8 mouse cellular contexts compared by ENCODE assay signal in the genomic region with DNA sequence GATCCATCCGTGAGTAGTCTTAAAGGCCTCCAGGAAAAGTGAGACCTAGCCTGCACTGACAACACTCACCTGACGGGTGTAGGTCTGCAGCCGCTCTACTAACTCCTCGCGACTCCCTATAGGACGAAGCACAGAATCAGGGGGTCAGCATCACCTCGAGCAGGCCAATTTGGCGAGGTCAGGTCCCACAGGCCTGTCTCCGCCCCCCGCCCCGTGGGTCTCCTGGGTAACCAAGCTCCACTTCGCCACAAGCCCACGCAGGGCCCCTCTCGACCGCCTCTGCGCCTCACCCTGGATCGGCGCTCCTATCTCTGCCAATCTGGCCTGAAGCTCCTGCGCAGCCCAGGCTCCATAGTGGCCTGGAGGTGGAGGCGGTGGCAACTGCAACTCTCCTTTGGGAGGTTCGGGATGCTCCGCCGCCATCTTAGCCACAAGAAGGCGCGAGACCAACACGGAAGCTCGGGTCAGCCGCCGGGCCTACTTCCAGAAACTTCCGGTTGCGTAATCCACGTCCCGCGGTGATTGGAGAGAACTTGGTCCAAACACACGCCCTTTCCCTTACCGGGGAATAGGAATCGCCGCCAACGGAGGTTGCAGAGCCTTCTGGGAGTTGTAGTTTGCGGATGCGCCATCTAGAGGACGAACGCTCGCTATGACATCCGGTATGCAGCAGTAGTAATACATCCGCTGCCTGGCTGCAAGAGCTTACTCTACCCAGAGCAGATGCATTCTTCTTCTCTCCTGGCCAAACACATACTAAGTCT. TPM values are rescaled to one million over a fixed set of nuclear protein-coding genes. Genes with fewer than 3 reads are reported as not detected.
A peak's percentile ranks its signal among the peaks of the same experiment; 100 is the strongest.
DNase-seq lines count a peak whose midpoint lies in the region; ATAC-seq and TF ChIP-seq lines count a peak whose summit lies in the region.

TSS of gene Sf3b2 (minus strand) at position 484 of the 764 bp plus-strand sequence.

- peak; percentile 79 for TF ChIP-seq CTCF in lung, adult 2 months (IDR thresholded peaks at IDR 0.05; ENCODE audit: insufficient read depth, low read length)

- intact Hi-C loops in heart, postnatal 25 days (cut with DNase I), result loop anchor here (2.0 to 5.0 kb wide), 2 partner anchors 20 to 188 kb away; partner anchors contain the start of gene Rab1b

- no peaks in the 10 kb centered on the region for H3K27me3 ChIP-seq in forebrain, embryonic 15.5 days

- DNase-seq in ES-E14 (ENCODE audit: low read depth, low spot score), result peak; percentile 99
- peak; percentile 99 for DNase-seq in cerebellum, adult 11-12 months
- DNase-seq in heart, postnatal 25 days (ENCODE audit: low spot score), result peak; percentile 97
- DNase-seq in layer of hippocampus, adult 18-20 months (ENCODE audit: low spot score in 2 of 2), result peak; percentile 99 to 100
- DNase-seq in lung, adult 2 months, result peak; percentile 98
- peak; percentile 97 to 98 for DNase-seq in thymus, adult 18-20 months

- H3K9me3 ChIP-seq in ES-E14 (ENCODE audit: control insufficient read depth, insufficient read depth, low read depth, low read length), result no peaks in the 10 kb centered on the region
- H3K9me3 ChIP-seq in forebrain, embryonic 15.5 days, result no peaks in the 10 kb centered on the region

- peak; percentile 97 for ATAC-seq in forebrain, embryonic 15.5 days (replicated peaks)
- peak; percentile 97 for ATAC-seq in neutrophil, adult 5-6 weeks (ENCODE audit: extremely low read depth, insufficient number of reproducible peaks, low FRiP score, poor library complexity, severe bottlenecking)

- H3K4me3 ChIP-seq in ES-E14 (ENCODE audit: insufficient read depth in 1 of 2, low read depth in 1 of 2, low read length in 2 of 2, poor library complexity in 1 of 2, severe bottlenecking in 1 of 2), result peak within 1 kb of the TSS; percentile 97 to 100
- H3K4me3 ChIP-seq in forebrain, embryonic 15.5 days, result peak within 1 kb of the TSS; percentile 74
- peak within 1 kb of the TSS; percentile 95 for H3K4me3 ChIP-seq in lung, adult 2 months (replicated peaks; ENCODE audit: extremely low read depth, low read depth, low read length)

- peak within 1 kb of the TSS; percentile 100 for H3K9ac ChIP-seq in ES-E14 (ENCODE audit: insufficient read depth, low read depth, low read length, poor library complexity, severe bottlenecking)
- peak within 1 kb of the TSS; percentile 74 for H3K9ac ChIP-seq in forebrain, embryonic 15.5 days (replicated peaks)

- peaks cover 23% of the 10 kb centered on the region for H3K36me3 ChIP-seq in ES-E14 (ENCODE audit: control insufficient read depth, insufficient read depth, low read length, poor library complexity, severe bottlenecking)
- peaks cover 29% of the 10 kb centered on the region for H3K36me3 ChIP-seq in forebrain, embryonic 15.5 days

- peak within 1 kb of the TSS; percentile 95 for H3K27ac ChIP-seq in ES-E14 (ENCODE audit: insufficient read depth, low read depth, low read length, poor library complexity, severe bottlenecking)
- peak within 1 kb of the TSS; percentile 93 for H3K27ac ChIP-seq in forebrain, embryonic 15.5 days (replicated peaks)

- WGBS in forebrain, embryonic 15.5 days, result under 1% methylated on average over 46 of the region's 46 CpGs
- 1% methylated on average over 46 of the region's 46 CpGs for WGBS in lung, adult 2 months

- peaks cover 1 to 9% of the 10 kb centered on the region in 2 experiments; a peak in 3 of 4 replicates for H3K4me1 ChIP-seq in ES-E14 (ENCODE audit: control insufficient read depth in 2 of 2, insufficient read depth in 2 of 2, low read length in 2 of 2, poor library complexity in 1 of 2)
- H3K4me1 ChIP-seq in forebrain, embryonic 15.5 days, result peaks cover 50% of the 10 kb centered on the region
- H3K4me1 ChIP-seq in lung, adult 2 months (ENCODE audit: control insufficient read depth, insufficient read depth, low read length), result peaks cover 6% of the 10 kb centered on the region

- H3K4me2 ChIP-seq in forebrain, embryonic 15.5 days (replicated peaks), result peak within 1 kb of the TSS; percentile 89

- TF ChIP-seq POLR2A in lung, adult 2 months (IDR thresholded peaks at IDR 0.05; ENCODE audit: borderline replicate concordance, extremely low read depth, low read depth, low read length), result peak; percentile 68; the same call in 1 of the 2 replicates

- in situ Hi-C loops in ES-E14 (cut with MboI; ENCODE audit: low sequenced_read_pairs in 2 of 2, unreplicated experiment in 2 of 2), result no loop called here

TF ChIP-seq in ES-E14, 5 proteins besides CTCF, POLR2A, EP300 and RAD21:
- TF ChIP-seq MAFK (IDR thresholded peaks at IDR 0.05; ENCODE audit: insufficient read depth, low read depth, low read length), result no peak
- TF ChIP-seq CHD2 (IDR thresholded peaks at IDR 0.05; ENCODE audit: low read depth, low read length), result peak; percentile 80
- peak; percentile 100 for TF ChIP-seq HCFC1 (IDR thresholded peaks at IDR 0.05; ENCODE audit: borderline replicate concordance, insufficient read depth, low read length)
TF ChIP-seq in ES-E14: peak in this region for 2.

RNA-seq across cellular contexts. Expression of gene Sf3b2, which starts in this region (rescaled TPM):
- 165 and 175 TPM in 2 replicates for total RNA-seq in ES-E14 (2012; rRNA removed)
- polyA plus RNA-seq in forebrain, embryonic 15.5 days (2015; fragmentation: Nextera tagmentation; extraction: Ambion mirVana), result 381 and 383 TPM in 2 replicates
- 100 to 1,000 TPM; 110 to 115 TPM for total RNA-seq in heart, postnatal 25 days (2021)
- total RNA-seq in layer of hippocampus, adult 18-20 months (2021), result 100 to 1,000 TPM; 215 to 219 TPM
- 121 and 132 TPM in 2 replicates for polyA plus RNA-seq in lung, adult 2 months (2012; rRNA removed)
- 273 and 288 TPM in 2 replicates for total RNA-seq in neutrophil, adult 5-6 weeks (2017)

Comparison
In these comparisons a context has a peak if more than half of its experiments do, and no peak if none do; other contexts are left out.
1. Peak in every context shown above with its lines: DNase-seq, ATAC-seq, H3K4me3 ChIP-seq and H3K27ac ChIP-seq.